Mouse (Mus musculus) thymus, postnatal 10 days (tissue): ENCODE measurements around the gene Scaf1.

Experiments used
- DNase-seq, 2 experiments: peaks; one replicate each; pipeline ENCODE4 v3.0.0; 2021; ENCODE audit warnings: low spot score in 2 of 2

Scaf1 gene

GRCm38 (mm10) chr7:45015957-45016612, at the start of gene Scaf1:
TSS of gene Scaf1 (minus strand) at chr7:45016363.
- DNase-seq: peak; percentile 98 to 100

- DNase-seq: peak; percentile 90 to 93
These were observed 46.2 kb upstream of the Scaf1 start, which contains the start of the genes Nosip and Prrg2 for GRCm38 (mm10) chr7:45062239-45062835. TSS of gene Nosip (plus strand) at chr7:45062429. TSS of gene Prrg2 (minus strand) at chr7:45062677.

- DNase-seq: no peak
These were observed 45.4 kb upstream of the Scaf1 start for GRCm38 (mm10) chr7:45061532-45062075.

DNA sequence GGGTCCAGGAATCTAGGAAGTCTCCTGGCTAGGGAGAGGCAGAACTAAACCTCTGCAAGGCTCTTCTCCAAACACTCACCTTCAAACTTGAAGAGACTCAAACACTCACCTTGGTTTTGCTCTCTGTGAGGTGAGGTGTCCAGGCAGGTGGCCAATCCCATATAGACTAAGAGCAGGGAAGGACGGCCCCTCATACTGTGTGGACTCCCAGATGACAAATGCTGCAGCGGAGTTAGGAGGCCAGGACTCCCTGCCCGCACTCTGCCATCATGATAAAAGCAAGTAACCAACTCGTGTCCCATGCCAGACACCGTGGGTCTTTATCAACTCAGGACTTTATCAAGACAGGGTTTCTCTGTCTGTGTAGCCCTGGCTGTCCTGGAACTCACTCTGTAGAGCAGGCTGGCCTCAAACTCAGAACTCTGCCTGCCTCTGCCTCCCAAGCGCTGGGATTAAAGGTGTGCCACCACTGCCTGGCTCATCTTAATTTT, 44.5 kb upstream of the Scaf1 start:
- no peak for DNase-seq

DNA sequence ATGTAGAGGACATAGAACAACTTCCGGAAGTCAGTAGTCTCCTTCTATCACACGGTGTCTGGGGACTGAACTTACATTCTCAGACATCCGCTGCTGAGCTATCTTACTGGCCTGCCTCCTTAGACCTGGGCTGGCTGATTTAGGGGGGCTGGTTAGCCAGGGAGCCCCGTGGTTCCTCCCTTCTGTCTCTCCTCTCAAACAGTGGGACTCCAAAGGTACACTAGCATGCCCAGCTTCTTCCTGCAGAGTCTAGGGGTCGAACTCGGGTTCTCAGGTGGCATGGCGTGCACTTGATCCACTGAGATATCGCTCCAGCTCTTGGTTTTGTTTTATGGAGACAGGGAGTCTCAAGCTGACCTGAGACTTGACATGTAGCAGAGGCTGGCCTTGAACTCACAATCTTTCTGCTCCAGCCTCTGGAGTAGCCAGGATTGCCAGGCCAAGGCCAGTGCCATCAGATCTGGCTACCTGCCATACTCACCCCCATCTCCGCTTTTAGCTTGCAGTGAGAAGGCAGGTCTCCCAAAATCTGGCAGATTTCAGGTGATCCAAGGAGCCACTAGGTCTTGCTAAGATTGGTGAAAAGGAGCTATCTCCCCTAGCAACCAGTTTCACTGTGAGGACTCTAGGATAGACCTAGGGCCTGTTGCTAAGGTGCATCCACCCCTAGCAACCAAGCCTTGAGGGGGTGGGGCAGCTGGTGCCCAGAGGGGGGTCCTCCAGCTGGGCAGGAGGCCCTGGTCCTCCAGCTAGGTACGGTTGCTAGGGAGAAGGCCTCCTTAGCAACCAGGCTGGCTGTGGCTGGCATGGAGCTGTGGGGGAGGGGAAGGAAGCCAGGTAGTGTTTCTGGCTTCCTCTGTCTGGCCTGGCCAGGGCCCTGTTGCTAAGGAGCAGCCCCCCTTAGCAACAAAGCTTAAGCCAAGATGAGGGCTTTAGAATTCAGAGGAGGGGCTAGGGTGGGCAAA, 42.7 kb upstream of the Scaf1 start:
- no peak for DNase-seq

- no peak for DNase-seq
These were observed 40.8 kb upstream of the Scaf1 start for GRCm38 (mm10) chr7:45056972-45057348.

GRCm38 (mm10) chr7:45056329-45056971, 40.3 kb upstream of the Scaf1 start:
- DNase-seq: no peak

DNA sequence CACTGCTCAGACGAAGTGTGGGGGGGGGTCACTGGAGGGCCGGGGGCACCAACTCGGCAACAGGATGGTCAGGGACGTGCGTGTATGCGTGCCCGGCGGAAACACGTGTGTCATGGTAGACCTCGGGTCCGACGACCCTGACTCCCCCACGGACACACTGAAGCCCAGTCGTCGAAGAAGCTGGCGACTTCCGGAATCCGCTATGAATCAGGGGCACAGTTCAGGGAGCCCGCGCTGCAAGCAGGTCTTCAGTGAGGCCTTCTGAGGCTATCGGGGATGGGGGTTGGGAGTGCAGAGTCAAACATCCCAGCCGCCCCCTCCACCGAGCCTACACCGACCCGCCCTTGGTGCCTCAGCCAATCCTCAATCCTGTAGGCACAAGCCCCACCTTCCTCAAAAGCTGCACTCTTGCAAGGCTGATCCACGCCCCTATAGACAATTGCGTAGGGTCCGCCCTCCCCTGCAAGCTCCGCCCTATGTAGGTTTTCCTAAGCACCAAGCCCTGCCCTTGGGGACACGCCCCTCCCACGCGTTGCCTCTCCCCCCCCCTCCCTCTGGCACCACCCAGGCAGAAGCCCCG, 37.9 kb upstream of the Scaf1 start:
- peak; percentile 91 to 98 for DNase-seq

DNA sequence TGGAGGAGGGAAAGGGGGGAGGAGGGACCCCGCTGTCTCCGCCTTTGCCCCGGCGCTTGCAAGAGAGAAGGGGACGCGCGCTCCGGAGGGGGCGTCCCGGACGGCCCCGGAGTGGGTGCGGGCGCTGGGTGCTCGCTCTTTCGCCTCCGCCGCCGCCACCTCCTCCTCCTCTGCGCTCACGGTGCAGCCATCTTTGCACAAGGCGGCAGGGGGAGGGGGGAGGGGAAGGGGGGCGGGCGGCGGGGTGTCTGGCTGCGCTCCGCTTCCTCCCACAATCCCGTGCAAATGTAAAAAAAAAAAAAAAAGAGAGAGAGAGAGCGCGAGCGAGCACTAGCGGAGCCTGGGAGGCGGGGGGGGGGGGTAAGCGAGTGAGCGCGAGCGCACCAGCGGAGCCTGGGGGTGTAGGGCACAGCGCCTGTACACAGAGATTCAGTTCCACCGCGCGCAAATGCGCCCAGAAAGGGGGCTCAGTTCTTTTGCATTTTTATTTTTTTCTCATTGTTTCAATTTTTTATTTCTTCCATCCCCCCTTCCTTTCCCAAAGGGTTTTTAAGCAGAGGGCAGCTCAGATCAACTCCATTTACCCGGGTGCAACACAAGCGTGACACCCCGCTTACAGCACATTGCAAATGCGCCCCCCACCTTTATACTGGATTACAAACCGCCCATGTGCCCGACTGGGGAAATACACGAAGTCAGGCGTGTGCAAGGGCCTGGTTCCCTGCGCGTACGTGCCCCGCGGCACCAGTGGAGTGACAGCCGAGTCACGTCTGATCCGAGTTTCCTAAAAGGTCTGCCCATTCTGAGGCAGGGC, 37.2 kb upstream of the Scaf1 start:
- DNase-seq: peak; percentile 70 to 80

DNA sequence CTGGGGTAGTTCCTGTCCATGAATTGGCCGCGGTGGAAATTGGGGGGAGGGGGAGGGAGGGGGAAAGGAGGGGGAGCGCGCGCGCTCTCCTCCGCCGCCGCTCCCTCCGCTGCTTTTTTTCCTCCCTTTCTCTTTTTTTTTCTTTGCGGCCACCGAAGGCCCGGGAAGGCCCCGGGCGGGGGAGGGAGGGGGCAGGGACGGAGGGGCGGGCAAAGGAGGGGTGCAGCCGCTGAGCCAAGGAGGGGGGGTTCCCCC, 36.6 kb upstream of the Scaf1 start, which contains the start of gene Prr12:
Gene Prr12, minus strand, starts transcription at position 20 of the 255 bp plus-strand sequence.
- no peak for DNase-seq

DNA sequence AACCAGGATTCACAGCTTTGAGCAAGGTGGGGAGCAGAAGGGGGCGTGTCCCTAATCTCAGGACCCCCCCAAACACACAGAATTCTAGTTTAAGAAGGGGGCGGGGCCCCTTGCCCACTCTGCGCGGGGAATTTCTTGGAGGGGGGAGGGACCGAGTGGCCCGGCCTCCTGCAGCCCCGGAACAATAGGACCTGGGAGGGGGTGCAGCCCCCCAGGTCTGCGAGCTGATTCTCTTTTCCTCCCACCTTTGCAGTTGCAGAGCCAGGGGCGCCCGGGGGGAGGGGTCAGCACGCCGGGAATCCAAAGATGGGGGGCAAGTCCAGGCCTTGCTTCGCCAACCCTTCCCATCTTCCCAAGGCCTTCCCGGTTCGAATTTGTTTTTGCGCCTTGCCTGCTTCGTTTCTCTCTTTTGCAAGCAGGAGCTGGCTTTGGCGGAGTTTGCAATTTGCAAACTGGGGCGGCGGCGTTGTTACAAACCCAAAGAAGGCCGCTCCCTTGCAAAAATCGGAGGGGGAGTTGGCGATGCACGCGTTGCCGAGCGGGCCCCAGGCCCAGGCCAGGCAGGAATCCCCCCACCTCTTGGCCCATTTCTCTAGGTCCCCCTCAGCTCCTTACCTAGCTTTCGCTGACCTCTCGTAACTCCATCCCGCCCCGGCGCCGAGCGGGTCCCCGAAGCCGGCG, 36.2 kb upstream of the Scaf1 start:
- peak in 1 of 2 experiments; percentile 57 for DNase-seq

- no peak for DNase-seq
These were observed 35.4 kb upstream of the Scaf1 start for GRCm38 (mm10) chr7:45051601-45051974.

DNA sequence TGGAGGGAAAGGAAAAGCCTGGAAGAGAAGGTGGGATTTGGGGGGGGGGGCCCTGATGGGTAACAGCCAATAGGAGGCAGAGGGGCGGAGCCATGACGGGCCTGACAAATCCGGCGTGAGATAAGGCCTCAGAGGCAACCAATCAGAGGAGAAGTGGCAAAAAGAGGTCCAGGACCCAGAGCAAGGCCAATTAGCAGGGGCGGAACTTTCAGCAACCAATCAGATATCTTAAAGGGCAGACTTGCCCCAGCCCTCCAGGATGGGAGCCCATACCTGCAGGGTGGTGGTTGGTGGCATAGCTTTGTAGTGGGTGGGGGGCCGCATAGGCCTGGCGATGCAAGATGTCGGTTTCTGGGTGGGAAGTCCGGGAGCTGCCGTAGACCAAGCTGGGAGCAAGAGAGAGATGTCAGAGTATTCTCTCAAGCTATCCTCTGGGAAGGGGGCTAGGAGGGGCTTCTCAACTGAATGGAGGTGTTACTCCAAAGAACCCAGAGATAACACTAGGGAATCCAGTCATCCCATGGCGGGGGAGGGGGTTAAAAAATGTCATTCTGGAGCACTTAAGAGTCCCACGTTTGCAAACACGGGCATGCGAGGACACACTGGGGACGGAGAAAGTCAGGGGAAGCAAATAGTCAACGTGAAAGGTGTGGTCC, 34.9 kb upstream of the Scaf1 start:
- DNase-seq: peak; percentile 25 to 41

GRCm38 (mm10) chr7:45048923-45049657, 32.9 kb upstream of the Scaf1 start:
- DNase-seq: no peak

- no peak for DNase-seq
These were observed 32.1 kb upstream of the Scaf1 start for GRCm38 (mm10) chr7:45048001-45048890.

GRCm38 (mm10) chr7:45047491-45047890, 31.3 kb upstream of the Scaf1 start:
- no peak for DNase-seq

- DNase-seq: no peak
These were observed 30.7 kb upstream of the Scaf1 start for GRCm38 (mm10) chr7:45046853-45047350.
